Mouse (Mus musculus): Measurements from ENCODE around the gene Gnb2.

DNA sequence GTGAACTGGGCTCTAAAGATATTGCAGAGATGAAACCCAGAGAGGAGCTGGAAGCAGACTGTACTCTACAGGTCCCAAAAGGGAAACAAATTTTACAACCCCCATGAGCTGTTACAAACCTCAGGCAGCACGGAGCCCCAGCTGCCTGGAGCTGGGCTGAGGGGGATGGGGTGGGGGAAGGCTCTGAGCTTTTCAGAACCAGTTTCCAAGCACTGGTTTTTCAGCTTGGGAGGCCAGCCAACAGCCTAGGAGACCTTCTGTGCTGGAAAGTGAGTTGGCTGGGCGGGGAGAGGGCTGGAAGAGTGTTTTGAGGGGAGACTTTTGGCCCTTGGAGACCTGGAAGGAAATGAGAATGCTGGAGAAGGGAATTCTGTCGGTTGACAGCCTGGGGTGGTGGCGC lies 41.8 kb downstream of the Gnb2 start:
- TF ChIP-seq CTCF (IDR thresholded peaks at IDR 0.05; ENCODE audit: low read depth, low read length) (no peak), GATA1 (IDR thresholded peaks at IDR 0.05; ENCODE audit: borderline replicate concordance, low read length) (no peak), GATA2 (IDR thresholded peaks at IDR 0.05; ENCODE audit: borderline replicate concordance, low read depth, low read length) (no peak), TAL1 (conservative IDR thresholded peaks at IDR 0.05; ENCODE audit: low read depth, low read length) (no peak), POLR2AphosphoS5 (IDR thresholded peaks at IDR 0.05; ENCODE audit: insufficient replicate concordance, low read depth, low read length) (no peak)

All from G1E (cell line).